Mouse (Mus musculus) ES-Bruce4 (cell line): ENCODE measurements around the gene Prss38. TPM values are rescaled to one million over a fixed set of nuclear protein-coding genes. Genes with fewer than 3 reads are reported as not detected.
A peak's percentile ranks its signal among the peaks of the same experiment; 100 is the strongest.

Experiments used
- H3K27ac ChIP-seq: 2 replicates; pipeline ENCODE4 v1.5.1; 2012; ENCODE audit warnings: low read length, inconsistent platforms; ENCODE audit not compliant: insufficient read depth
- H3K27me3 ChIP-seq: 2 replicates; pipeline ENCODE4 v1.6.1; 2012; ENCODE audit warnings: mild to moderate bottlenecking, low read length, inconsistent platforms; ENCODE audit not compliant: control insufficient read depth, poor library complexity, insufficient read depth, severe bottlenecking
- H3K36me3 ChIP-seq: 2 replicates; pipeline ENCODE4 v1.6.1; 2012; ENCODE audit warnings: inconsistent platforms, mild to moderate bottlenecking, low read length, moderate library complexity; ENCODE audit not compliant: control insufficient read depth, poor library complexity, insufficient read depth, severe bottlenecking
- H3K4me1 ChIP-seq: one replicate; pipeline ENCODE4 v1.8.1; 2011; ENCODE audit warnings: low read length; ENCODE audit not compliant: control insufficient read depth, insufficient read depth
- H3K4me3 ChIP-seq: 2 replicates; pipeline ENCODE4 v1.5.1; 2011; ENCODE audit warnings: low read depth, mild to moderate bottlenecking, low read length
- H3K9ac ChIP-seq: 2 replicates; pipeline ENCODE4 v1.6.1; 2012; ENCODE audit warnings: low read depth, mild to moderate bottlenecking, inconsistent platforms; ENCODE audit not compliant: poor library complexity, severe bottlenecking
- H3K9me3 ChIP-seq: replicated peaks from 2 replicates; pipeline ENCODE4 v1.6.1; 2012; ENCODE audit warnings: mild to moderate bottlenecking, low read length, inconsistent platforms; ENCODE audit not compliant: control insufficient read depth, poor library complexity, insufficient read depth, severe bottlenecking
- CTCF ChIP-seq: IDR thresholded peaks from one replicate; pipeline ENCODE4 v1.8.1; 2011; ENCODE audit warnings: low read depth, low read length
- EP300 ChIP-seq: IDR thresholded peaks from 2 replicates; pipeline ENCODE4 v1.6.1; 2011; ENCODE audit warnings: low read depth, low read length; ENCODE audit not compliant: insufficient read depth
- POLR2A ChIP-seq: IDR thresholded peaks from one replicate; pipeline ENCODE4 v1.8.1; 2011; ENCODE audit warnings: low read length; ENCODE audit not compliant: insufficient read depth
- polyA plus RNA-seq: library from polyadenylated mRNA; stranded (reverse); fragments of >200 nt; gene quantifications from 2 replicates; pipeline ENCODE4 v1.2.4, GENCODE M21; 2011; ENCODE audit warnings: low read depth; ENCODE audit not compliant: missing spikeins, insufficient read depth, insufficient read length

Gene Prss38
- polyA plus RNA-seq, 1 experiment = 0.48 TPM

- no peak overlapping the region for H3K27ac ChIP-seq
- TF ChIP-seq CTCF = no peak
- TF ChIP-seq POLR2A = no peak
- TF ChIP-seq EP300 = no peak
- no peak overlapping the region for H3K4me3 ChIP-seq
- H3K9ac ChIP-seq = no peak overlapping the region
- no peaks in the 10 kb centered on the region for H3K4me1 ChIP-seq
- no peaks in the 10 kb centered on the region for H3K9me3 ChIP-seq
- no peaks in the 10 kb centered on the region for H3K27me3 ChIP-seq
- no peaks in the 10 kb centered on the region for H3K36me3 ChIP-seq
Measured at GRCm38 (mm10) chr11:59335942-59336341, 39.5 kb downstream of the Prss38 start.

GRCm38 (mm10) chr11:59335150-59335549, 40.3 kb downstream of the Prss38 start:
- TF ChIP-seq POLR2A = no peak
- TF ChIP-seq CTCF = no peak
- TF ChIP-seq EP300 = no peak
- H3K9ac ChIP-seq = no peak overlapping the region
- no peaks in the 10 kb centered on the region for H3K9me3 ChIP-seq
- no peaks in the 10 kb centered on the region for H3K27me3 ChIP-seq
- no peaks in the 10 kb centered on the region for H3K4me1 ChIP-seq
- H3K4me3 ChIP-seq = no peak overlapping the region
- H3K27ac ChIP-seq = no peak overlapping the region
- no peaks in the 10 kb centered on the region for H3K36me3 ChIP-seq

- no peak overlapping the region for H3K27ac ChIP-seq
- TF ChIP-seq POLR2A (no peak), CTCF (no peak), EP300 (no peak)
- no peaks in the 10 kb centered on the region for H3K36me3 ChIP-seq
- no peak overlapping the region for H3K9ac ChIP-seq
- H3K9me3 ChIP-seq = no peaks in the 10 kb centered on the region
- H3K4me3 ChIP-seq = no peak overlapping the region
- H3K27me3 ChIP-seq = no peaks in the 10 kb centered on the region
- H3K4me1 ChIP-seq = no peaks in the 10 kb centered on the region
Measured at GRCm38 (mm10) chr11:59332938-59333337, 42.5 kb downstream of the Prss38 start.

- no peaks in the 10 kb centered on the region for H3K4me1 ChIP-seq
Measured at GRCm38 (mm10) chr11:59331167-59331869, 44.1 kb downstream of the Prss38 start.

GRCm38 (mm10) chr11:59330560-59330959, 44.9 kb downstream of the Prss38 start:
- no peak for TF ChIP-seq EP300
- TF ChIP-seq CTCF = peak; percentile 94
- no peak for TF ChIP-seq POLR2A
- no peaks in the 10 kb centered on the region for H3K36me3 ChIP-seq
- H3K27me3 ChIP-seq = no peaks in the 10 kb centered on the region
- H3K27ac ChIP-seq = no peak overlapping the region
- no peaks in the 10 kb centered on the region for H3K4me1 ChIP-seq
- H3K9ac ChIP-seq = no peak overlapping the region
- no peak overlapping the region for H3K4me3 ChIP-seq
- no peaks in the 10 kb centered on the region for H3K9me3 ChIP-seq

More at GRCm38 (mm10) chr11:59331167-59331869, 44.1 kb downstream of the Prss38 start:
- no peak for TF ChIP-seq POLR2A
- TF ChIP-seq CTCF = no peak
- no peak for TF ChIP-seq EP300
- H3K9me3 ChIP-seq = no peaks in the 10 kb centered on the region
- H3K27me3 ChIP-seq = no peaks in the 10 kb centered on the region
- H3K4me3 ChIP-seq = no peak overlapping the region
- H3K27ac ChIP-seq = no peak overlapping the region
- H3K9ac ChIP-seq = no peak overlapping the region
- no peaks in the 10 kb centered on the region for H3K36me3 ChIP-seq

GRCm38 (mm10) chr11:59329616-59330015, 45.8 kb downstream of the Prss38 start:
- Histone ChIP-seq H3K4me1 (no peaks in the 10 kb centered on the region), H3K27ac (no peak overlapping the region), H3K36me3 (no peaks in the 10 kb centered on the region), H3K27me3 (no peaks in the 10 kb centered on the region), H3K4me3 (no peak overlapping the region), H3K9ac (no peak overlapping the region), H3K9me3 (no peaks in the 10 kb centered on the region)
- no peak for TF ChIP-seq POLR2A
